Comparison of ENCODE assay signal across 9 mouse cellular contexts in the genomic region with DNA sequence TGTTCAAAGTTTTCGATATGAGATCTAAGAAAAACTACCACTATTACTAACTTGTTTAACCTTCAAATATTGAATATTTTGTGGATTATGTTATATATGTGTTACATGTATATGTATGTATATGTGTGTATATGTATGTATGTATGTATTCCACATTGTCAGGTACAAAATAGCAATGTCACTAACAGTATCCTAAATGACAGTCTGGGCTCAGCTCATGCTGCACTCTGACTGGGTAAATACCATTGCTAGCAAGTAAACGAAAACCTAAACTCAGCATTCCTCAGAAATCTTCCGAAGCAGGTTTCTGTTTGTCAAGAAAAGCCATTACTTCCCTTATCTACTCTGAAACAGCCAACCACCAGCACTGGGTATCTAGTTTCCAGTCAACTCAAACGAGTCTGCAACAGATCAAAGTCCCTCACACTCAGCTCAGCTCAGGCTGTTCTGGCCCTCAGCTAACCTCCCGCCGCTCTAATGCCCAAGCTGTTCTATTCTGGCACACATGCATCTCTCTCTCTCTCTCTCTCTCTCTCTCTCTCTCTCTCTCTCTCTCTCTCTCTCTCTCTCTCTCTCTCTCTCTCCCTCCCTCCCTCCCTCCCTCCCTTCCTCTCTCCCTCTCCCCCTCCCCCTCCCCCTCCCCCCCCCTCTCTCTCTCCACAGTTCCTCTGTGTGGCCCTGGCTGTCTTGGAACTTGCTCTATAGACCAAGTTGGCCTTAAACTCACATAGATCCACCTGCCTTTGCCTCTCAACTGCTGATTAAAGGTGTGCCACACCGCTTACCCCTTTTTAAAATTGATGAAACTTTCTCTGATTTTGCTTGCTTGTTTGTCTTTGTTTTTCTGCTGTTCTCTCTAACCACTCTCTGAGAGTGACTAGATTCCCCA. TPM values are rescaled to one million over a fixed set of nuclear protein-coding genes. Genes with fewer than 3 reads are reported as not detected.
DNase-seq lines count a peak whose midpoint lies in the region; ATAC-seq and TF ChIP-seq lines count a peak whose summit lies in the region.
"Had no signal": no experiment of that assay in that cellular context is flagged by ENCODE, and none has a peak within 500 bp of the region (broad histone marks: within the 10 kb centered on the region; RNA-seq: fewer than 3 reads in every experiment).

No protein-coding gene starts in this region.

- WGBS in heart, embryonic 15.5 days = 28% methylated on average over 7 of the region's 7 CpGs
- WGBS in kidney, adult 2 months = 33% methylated on average over 7 of the region's 7 CpGs

- no peaks in the 10 kb centered on the region for H3K9me3 ChIP-seq in heart, embryonic 15.5 days (replicated peaks)

- no peaks in the 10 kb centered on the region for H3K27me3 ChIP-seq in heart, embryonic 15.5 days
- no peaks in the 10 kb centered on the region; the same call in 1 of the 2 replicates for H3K27me3 ChIP-seq in kidney, adult 2 months (replicated peaks; ENCODE audit: control insufficient read depth, insufficient read depth, low read length)

- no peak overlapping the region for H3K4me3 ChIP-seq in heart, embryonic 15.5 days
- no peak overlapping the region for H3K4me3 ChIP-seq in kidney, adult 2 months (ENCODE audit: insufficient read depth, low read depth, low read length)

- H3K9ac ChIP-seq in heart, embryonic 15.5 days = no peak overlapping the region

- peaks cover 4% of the 10 kb centered on the region; the same call in 1 of the 2 replicates for H3K4me1 ChIP-seq in heart, embryonic 15.5 days (replicated peaks)
- H3K4me1 ChIP-seq in kidney, adult 2 months (ENCODE audit: control insufficient read depth, insufficient read depth, low read length) = no peaks in the 10 kb centered on the region; the same call in 1 of the 2 replicates

- peak overlapping the region; percentile 45 for H3K4me2 ChIP-seq in heart, embryonic 15.5 days

- intact Hi-C loops in heart, postnatal 36 days (cut with DNase I) = loop anchor here (10.0 kb wide), 1 partner anchor 585 kb away; the partner anchor contains the start of gene Nipsnap3b
- intact Hi-C loops in left cerebral cortex, postnatal 10 days (cut with DNase I) = no loop called here

- peak; percentile 77 for ATAC-seq in heart, embryonic 15.5 days (replicated peaks; ENCODE audit: insufficient number of reproducible peaks, insufficient read depth, low FRiP score, low read depth)
- peak; percentile 99 for ATAC-seq in common myeloid progenitor, adult 5-6 weeks (replicated peaks; ENCODE audit: low read depth, poor library complexity, severe bottlenecking)
- peak; percentile 99 for ATAC-seq in megakaryocyte-erythroid progenitor cell, adult 5-6 weeks (replicated peaks; ENCODE audit: low FRiP score, low TSS enrichment, poor library complexity, severe bottlenecking)

- DNase-seq in heart, postnatal 36 days = no peak
- DNase-seq in kidney, adult 2 months = peak; percentile 51
- no peak for DNase-seq in left cerebral cortex, postnatal 10 days (ENCODE audit: extremely low spot score in 1 of 2, low spot score in 2 of 2)
- DNase-seq in ovary, adult 18-20 months (ENCODE audit: low spot score) = no peak
- no peak for DNase-seq in layer of hippocampus, postnatal 36 days
- DNase-seq: gastrocnemius, postnatal 10 days had no signal

- TF ChIP-seq POLR2A in kidney, adult 2 months (IDR thresholded peaks at IDR 0.05; ENCODE audit: low read depth, low read length) = no peak

- no peak for TF ChIP-seq CTCF in kidney, adult 2 months (conservative IDR thresholded peaks at IDR 0.05; ENCODE audit: insufficient read depth, insufficient read length, low read depth, low read length)

- H3K27ac ChIP-seq in heart, embryonic 15.5 days = peak overlapping the region; percentile 34; the same call in 1 of the 2 replicates
- H3K27ac ChIP-seq in kidney, adult 2 months (ENCODE audit: insufficient read depth, low read depth, low read length) = no peak overlapping the region

- H3K36me3 ChIP-seq in heart, embryonic 15.5 days = no peaks in the 10 kb centered on the region
- no peaks in the 10 kb centered on the region for H3K36me3 ChIP-seq in kidney, adult 2 months (ENCODE audit: control insufficient read depth, insufficient read depth, low read length)

RNA-seq across cellular contexts. Expression of gene Smc2, which starts 9.5 kb away (rescaled TPM):
- 104 and 119 TPM in 2 replicates for polyA plus RNA-seq in heart, embryonic 15.5 days (2015; fragmentation: Nextera tagmentation; extraction: Ambion mirVana)
- total RNA-seq in heart, postnatal 36 days (2021) = 1 to 10 TPM; 3.1 to 3.7 TPM
- 253 and 257 TPM in 2 replicates for total RNA-seq in common myeloid progenitor, adult 5-6 weeks (2017)
- polyA plus RNA-seq in kidney, adult 2 months (2012; rRNA removed) = 0.84 and 1.1 TPM in 2 replicates
- 82.2 and 107 TPM in 2 replicates for total RNA-seq in megakaryocyte-erythroid progenitor cell, adult 5-6 weeks (2014; fragmentation: Nextera tagmentation)
- total RNA-seq in megakaryocyte-erythroid progenitor cell, adult 5-6 weeks (2017) = 221 and 224 TPM in 2 replicates
- total RNA-seq in left cerebral cortex, postnatal 10 days (2021) = 1 to 10 TPM; 7.1 to 8.6 TPM
- 10 to 100 TPM; 10.2 to 10.9 TPM for total RNA-seq in layer of hippocampus, postnatal 36 days (2021)

Comparison
In these comparisons a context has a peak if more than half of its experiments do, and no peak if none do; other contexts are left out.
1. RNA of gene Smc2, which starts 9.5 kb away (total RNA-seq): 253 to 257 TPM in common myeloid progenitor, adult 5-6 weeks and 82.2 to 224 TPM in megakaryocyte-erythroid progenitor cell, adult 5-6 weeks; 10.2 to 10.9 TPM in layer of hippocampus, postnatal 36 days, 7.1 to 8.6 TPM in left cerebral cortex, postnatal 10 days and 3.1 to 3.7 TPM in heart, postnatal 36 days; every median in the first group is over 4 times any median in the second.
2. Peak in every context shown above with its lines, with median percentiles within 50 percentile points of each other: ATAC-seq.